Mouse (Mus musculus): ENCODE measurements around the gene Rassf4.
A peak's percentile ranks its signal among the peaks of the same experiment; 100 is the strongest.

Rassf4 gene

DNA sequence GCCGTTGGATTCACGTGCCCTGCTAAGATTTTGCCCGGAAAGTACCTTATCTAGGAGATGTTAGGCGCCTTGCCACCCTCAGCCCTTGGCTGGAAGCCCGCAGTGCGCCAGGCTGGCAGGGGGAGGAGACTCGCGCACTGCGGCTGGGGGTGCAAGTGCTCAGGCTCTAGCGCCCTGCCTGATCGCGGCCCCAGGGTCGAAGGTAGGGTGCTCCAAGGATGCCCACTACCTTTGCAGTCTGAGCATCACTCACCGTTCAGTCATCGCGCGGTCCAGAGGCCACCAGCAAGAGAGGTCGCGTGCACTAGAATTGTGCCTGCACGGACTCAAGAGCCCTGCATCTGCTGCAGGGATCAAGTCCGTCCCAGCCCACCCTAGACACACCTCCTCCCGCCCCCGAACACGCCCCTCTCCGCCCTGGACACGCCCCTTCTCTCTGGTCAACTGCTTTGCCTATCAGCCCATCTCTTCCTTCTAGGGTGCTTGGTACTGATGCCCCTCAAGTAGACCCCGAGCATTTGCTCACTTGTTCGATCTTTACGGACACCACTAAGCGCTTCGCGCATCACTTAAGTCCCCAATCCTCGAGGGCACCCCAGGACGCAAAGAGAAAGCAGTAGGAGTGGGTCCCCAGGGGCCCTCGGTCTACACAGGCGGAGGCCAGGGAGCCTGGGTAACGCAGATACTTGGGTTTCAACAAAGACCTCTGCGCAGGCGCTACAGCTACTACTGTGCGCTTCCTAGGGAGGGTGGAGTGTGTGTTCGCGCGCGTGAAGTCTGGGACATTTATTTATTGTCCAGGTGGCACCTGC, at the start of gene Rassf4:
Rassf4 (minus strand) TSS at position 482 of the 812 bp plus-strand sequence.
- peak; percentile 52 to 54 for DNase-seq

DNA sequence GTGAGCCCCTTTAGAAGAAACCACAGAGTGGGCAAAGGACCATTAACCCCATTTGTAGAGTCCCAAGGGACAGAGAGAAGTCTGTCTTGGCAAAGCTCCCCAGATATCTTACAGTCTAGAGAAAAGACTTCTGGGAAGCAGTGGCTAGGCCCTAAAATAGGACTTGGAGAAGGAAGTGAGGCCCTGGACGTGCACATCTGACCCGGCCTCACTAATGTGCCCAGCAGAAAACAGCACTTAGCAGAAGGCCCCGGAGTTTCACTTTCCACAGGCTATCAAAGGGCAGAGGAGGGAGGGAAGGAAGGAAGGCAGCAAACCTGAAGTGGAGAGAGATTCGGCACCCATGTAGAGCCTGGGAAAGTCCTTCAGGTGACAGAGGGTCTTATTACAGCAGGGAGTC, 45.2 kb upstream of the Rassf4 start:
- DNase-seq, result no peak

DNA sequence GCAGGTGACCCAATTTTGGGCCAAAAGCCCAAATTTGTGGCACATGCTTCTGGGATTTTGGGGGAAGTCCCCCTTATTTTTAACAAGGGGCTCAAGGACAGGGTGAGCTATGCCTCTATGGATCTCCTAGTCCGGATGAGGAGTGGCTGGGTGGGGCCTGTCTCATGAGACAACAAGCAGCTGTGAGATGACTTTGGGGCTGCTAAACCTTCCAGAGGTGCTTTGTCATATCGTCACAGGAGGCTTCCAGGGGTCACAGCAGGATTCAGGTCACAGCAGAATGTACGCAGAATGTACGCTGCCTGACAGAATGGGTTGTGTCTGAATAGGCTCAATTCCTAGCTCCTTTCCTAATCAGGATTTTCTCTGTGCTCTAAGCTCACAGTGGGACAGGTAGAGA, 44.6 kb upstream of the Rassf4 start:
- no peak for DNase-seq

DNA sequence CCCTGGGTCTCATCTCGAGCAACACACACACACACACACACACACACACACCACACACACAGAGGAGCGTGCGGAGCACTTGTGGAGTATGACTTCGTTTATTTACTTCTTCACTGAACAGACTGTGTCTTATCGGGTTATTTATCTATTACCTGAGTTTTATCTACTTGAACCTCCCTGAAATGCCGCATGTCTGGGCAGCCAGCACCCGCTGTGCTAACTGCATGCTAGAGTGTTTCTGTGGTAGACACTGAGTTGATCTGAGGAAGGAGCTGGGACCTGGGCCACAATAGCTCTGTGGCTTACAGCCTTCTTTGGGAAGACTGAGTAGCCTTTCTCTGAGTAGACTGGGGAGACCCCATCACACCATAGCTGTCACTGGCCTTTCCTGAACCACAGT, 44.1 kb upstream of the Rassf4 start:
- no peak for DNase-seq

DNA sequence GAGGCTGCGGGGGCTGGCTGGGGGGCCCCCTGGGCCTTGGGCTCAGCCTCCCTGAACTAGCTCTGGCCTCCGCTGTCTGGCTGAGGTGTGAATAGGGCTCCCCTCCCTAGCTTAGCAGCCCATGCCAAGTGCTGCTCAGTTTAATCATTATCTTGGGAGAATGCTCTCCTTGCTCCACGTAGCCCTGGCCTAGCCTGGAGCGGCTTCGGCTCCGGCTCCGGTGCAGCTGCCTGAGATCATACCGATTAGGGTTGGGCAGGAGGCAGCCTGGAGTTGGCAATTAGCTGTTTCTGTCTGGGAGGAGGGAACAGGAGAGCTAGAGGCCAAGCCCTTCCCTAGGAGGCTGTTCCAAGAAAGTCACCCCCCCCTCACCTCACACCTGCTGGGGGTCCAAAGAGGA, 42.9 kb upstream of the Rassf4 start, which contains the start of gene Tmem72:
Tmem72 (minus strand) TSS at position 248 of the 400 bp plus-strand sequence.
- no peak for DNase-seq

DNA sequence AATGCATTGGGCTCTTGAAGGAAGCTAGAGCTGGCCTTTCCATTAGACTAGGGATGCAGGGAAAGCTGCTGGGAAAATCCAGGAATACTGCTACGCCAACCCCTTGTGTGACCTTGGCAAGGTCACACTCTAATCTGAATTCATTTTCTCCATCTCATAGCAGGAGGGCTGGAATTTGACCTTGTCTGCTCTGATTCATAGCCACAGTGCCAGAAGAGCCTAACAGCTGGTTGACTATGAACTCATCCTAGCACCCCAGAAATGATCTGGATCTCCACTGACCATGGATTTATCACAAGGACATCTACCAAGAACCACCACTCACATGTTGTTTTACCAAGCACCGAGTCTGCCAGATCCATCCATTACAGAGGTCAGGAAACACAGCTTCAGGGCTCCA, 41.4 kb upstream of the Rassf4 start:
- no peak for DNase-seq

DNA sequence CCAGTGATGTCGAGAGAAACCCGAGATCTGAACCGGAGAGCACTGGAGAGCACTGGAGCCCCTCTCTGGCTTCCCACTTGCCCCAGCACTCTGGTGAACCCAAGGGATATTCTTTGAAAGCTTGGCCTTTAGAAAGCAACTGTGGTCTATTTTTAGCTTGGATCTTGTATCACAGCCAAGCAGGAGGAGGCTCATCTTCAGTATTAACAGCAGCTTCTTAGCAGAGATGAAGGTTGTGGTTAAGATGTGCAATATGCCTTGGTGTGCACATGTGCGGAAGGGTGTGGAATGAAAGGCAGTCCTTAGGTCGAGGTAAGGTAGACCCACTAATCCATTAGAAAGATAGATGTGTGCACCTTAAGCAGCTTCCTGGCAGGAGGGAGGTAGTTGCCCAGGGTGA, 40.8 kb upstream of the Rassf4 start:
- DNase-seq, result no peak

DNA sequence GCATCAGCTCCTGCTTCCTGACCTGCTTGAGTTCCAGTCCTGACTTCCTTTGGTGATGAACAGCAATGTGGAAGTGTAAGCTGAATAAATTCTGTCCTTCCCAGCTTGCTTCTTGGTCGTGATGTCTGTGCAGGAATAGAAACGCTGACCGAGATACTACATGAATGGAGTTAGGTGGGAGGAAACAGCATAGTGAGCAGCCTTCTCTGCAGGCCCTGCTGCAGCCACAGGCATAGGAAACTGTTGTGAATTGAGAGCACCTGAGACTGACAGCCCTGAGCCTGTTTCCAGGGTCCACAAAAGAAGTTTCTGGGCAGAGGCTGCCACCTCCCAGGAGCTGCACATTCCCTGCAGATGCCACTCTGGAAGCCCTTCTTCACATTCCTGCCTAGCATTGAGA, 40.2 kb upstream of the Rassf4 start:
- no peak for DNase-seq

DNA sequence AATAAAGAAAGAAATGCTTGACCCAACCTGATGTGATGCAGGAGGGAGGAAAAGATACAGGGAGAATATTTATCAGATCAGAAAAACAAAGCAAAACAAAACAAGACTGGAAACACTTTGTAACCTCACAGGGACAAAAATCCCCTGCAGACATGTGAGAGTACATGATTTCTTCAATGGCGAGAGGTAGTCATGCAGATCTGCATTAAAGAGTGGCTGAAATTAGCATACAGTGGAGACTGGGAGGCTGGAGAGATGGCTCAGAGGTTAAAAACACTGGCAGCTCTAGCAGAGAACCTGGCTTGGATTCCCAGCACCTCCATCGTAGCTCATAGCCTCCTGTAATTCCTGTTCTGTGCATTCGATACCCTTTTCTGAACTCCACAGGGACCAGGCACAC, 38.8 kb upstream of the Rassf4 start:
- DNase-seq, result no peak

DNA sequence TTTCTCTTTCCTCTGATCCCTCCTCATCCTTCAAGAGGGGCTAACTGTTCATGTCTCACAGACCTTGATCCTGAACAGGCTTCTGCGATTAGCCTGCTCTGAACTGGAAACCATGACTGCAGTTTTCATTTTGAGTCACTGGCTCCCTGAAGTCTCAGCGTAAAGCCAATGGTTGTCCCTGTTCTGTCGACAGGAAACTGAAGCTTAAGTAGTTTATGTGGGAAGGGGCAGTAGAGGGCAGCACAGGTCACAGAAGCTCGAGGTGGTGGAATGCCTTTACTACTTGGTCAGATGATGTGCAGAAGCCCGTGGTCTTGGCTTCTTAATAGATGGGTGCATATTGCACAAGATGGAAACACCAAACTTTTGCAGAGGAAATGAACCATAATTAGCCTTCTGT, 38.3 kb upstream of the Rassf4 start:
- no peak for DNase-seq

DNA sequence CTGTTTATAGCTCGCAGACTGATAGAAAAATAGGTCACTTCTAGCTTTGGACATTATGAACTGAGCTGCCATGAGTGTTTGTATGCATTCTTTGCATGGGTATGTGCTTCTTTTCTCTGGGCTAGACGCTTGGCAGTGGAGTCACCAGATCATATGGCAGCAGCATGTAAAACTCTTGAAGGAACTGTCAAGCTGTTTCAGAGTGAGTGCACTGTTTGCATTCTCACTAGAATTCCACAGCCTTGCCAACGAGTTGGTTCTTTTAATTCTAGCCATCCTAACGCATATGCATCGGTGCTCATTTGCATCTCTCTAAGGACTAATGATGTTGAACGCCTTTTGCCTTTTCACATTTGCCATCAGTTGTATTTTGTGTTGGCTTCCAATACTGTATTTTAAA, 30.6 kb upstream of the Rassf4 start:
- DNase-seq, result no peak

DNA sequence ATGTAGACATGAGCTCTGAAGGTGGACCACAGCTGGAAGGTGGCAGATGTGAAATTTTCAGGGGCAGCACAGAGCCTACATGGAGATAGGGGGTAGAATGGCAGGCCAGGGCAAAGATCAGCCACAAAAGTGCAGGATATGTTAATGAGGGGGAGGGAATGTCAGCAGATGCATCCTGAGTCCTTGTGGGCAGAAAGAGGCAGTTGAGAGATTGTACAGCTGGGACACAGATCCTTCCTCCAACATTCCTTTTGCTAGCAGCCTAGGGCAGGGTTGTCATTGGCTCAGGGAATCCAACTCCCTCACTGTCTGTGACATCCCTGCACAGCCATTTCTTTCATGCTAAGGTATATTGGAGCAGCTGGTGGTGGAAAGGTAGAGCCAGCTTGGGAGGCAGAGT, 27.1 kb upstream of the Rassf4 start:
- no peak for DNase-seq

DNA sequence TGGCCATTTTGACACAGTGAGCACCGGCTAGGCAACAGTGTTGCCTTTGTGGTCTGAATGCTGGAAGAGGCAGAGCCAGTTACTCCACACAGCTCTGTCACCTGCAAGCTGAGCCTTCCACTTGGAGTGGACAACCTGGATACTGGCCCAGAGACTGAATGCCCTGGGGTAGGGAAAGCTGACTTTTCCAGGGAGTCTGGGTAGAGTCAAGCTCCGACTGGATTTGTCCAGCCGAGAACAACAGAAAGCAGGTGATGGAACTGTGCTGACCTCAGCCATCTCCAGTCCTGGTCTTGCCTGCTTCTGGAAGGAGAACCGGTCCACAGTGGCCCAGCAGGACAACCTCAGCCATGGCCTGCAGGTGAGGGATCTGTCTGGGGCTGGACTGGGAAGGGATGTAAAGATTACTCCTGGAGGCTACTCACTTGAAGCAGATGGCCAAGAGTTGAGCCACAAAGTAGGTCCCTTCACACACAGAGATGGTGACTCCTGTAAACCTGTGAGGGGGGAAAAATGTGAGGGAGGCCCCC, 24.2 kb upstream of the Rassf4 start:
- DNase-seq, result no peak

DNA sequence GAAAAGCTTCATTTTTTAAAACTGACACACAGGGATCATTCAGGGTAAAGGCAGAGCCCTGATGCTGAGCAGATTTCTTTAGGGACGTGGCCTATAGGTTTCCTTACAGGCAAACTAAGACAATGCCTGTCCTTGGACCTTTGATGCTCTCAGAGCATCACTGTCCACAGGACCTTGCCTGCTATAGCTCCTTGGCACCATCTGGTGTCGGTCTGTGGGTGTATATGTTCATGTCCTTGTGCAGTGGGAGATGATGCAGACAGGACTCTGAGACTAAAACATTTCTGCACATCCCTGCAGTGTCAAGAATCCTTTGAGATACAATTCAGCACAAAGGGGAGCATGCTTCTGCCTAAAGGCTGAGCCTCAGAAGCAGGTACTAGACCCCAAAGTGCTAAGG, 23.7 kb upstream of the Rassf4 start:
- DNase-seq, result no peak

DNA sequence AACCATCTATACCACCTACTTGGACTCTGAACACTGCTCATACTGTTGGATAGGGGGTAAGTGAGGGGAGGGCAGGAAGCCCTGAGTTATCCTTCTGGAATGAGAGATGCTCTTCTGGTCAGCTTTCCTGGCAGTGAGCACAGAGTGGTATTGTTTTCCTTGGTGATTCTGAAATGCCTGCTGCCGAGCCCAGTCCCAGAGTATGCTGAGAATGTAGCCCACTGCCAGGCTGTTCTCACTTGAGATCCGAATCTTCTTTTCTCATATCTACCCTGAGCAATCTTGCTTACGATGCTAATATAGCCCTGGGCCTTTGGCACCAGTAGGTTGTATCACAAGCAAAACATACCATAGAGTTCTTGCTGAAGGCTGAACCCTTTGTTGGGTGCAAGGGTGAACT, 20.6 kb upstream of the Rassf4 start:
- no peak for DNase-seq

DNA sequence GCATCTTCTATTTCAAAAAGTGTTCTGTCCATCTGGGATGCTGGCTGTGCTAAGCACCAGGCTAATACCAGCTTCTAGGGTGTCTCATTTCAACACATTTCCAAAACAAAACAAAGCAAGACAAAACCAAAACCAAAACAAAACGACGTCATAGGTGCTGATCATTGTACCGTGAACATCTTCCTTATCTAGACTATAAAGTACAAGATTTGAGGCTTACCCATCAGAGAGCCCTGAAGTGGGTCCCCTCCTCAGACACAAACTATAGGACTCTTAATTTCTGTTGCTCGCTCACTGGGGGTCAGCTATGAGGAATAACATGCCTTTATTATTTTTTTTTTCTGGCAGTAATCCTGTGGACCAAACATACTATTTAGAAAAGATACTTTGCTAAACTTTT, 19.9 kb upstream of the Rassf4 start:
- DNase-seq, result no peak

DNA sequence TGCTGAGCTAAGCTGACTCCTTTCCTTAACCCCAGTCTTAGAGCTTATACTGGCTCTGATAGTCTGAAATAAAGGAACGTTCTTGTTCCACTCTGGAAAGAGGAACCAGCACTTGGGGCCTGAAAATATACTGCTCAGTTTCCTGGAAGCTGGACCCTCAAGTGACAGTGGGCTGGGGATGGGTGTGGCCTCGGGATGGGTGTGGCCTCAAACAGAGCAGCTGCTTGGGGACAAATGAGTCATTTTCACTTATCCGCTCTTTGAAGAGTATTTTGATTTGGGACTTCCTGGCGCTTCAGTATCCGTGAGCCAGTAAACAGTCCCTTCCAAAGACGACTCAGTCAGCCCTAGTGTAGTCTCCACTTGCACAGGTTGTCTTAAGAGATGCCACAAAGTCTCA, 8.6 kb upstream of the Rassf4 start:
- DNase-seq, result no peak

DNA sequence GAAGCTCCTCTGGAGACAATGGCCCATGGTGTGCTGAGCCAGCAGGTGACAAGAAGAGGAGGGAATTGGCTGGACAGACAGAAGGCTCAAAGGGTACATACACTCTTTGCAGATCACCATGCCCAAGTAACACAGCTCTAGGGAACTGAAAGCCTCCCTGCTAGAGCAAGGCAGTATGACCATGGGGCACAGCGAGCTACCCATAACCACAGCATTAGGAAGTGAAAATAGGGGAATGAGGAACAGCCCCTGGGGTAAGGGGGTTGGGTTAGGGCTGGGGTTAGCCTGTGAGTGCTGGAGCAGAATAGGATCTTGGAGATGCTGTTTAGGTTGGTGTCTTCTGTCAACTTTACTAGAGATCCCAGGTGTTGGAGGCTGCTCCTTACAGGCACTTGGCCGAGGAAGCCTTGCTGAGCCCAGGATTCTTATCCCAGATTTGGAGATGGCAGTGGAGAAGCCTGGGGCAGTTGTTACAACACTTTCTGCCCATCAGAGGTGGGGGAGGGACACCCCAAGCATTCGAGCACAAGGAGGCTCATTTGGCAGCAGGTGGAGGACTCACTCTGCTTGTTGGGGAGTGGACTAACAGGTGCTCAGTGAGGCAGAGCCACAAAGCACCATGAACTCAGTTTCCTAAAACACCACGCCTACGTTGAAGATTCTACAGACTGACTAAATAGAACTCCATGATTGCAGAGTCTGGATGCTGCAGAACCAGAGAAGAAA, 6.0 kb upstream of the Rassf4 start:
- no peak for DNase-seq

DNA sequence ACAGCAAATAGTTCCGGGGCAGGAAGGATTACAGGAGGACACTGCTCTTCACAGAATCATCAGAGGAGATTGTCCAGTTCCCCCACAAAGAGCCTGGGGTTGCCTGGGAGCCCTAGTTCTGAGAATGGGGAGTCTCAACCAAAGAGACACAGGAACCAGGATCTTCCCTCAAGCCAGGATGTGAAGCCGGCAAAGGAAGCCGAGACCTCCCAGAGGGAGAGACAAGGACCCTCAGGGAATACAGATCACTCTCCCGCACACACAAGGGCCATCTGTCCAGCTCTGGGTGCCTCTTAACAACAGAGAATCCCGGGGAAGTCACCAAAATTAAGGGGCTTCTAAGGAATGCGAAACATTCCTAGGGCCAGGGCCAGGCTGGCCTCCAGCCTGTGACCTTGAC, 3.6 kb upstream of the Rassf4 start:
- DNase-seq, result no peak

DNA sequence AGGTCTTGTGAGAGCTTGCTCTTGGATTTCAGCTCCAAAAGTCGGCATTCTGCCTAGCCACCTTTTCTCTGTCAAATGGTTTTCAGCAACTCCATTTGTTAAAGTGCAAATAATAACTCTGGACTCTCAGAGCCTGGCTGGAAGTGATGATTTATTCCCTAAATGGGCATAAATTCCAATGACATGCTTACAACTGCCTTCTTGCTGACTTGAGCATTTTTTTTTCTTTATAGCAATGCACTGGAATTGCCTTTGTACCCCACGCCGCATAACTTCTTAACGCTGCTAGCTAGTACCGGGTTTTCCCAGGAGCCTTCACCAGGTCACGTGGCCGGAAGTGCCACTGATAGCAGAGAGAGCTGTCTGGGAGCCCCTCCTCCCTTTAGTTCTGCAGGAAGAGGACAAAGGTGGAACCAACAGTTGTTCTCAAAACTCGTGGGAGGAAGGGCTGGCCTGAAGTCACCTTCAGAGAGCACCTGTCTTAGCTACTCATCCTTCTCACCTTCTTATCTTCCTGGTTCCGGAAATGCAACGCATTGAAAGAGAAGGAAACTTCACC, 2.7 kb upstream of the Rassf4 start:
- no peak for DNase-seq

DNA sequence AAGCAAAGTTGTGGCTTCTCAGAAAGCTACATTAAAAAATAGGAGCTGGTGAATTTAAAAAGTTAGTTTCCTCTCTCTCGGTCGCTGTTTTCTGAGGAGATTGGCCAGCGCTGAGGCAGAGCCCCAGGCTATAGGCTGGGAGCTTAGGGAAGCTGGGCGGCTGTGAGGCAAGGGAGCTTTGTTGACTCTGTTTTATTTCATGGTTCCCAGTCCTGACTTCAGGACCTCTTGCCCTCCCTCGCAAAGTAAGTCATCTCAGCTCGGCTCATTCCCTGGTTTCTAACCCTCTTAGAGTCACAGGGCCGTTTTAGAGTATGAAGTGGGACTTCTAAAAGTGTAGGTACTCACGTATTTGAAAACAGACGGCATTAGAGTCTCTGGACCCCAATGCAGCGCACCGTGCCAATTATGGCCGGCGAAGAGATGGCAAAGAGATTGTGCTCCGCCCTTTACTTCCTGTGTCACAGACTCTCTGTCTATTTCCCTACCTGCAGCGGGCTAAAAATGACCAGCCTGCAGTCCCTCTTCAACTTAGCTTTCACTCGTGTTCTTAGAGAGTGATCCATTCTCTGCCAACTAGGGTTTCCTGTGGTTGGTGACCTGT, 633 bp upstream of the Rassf4 start:
- no peak for DNase-seq

DNA sequence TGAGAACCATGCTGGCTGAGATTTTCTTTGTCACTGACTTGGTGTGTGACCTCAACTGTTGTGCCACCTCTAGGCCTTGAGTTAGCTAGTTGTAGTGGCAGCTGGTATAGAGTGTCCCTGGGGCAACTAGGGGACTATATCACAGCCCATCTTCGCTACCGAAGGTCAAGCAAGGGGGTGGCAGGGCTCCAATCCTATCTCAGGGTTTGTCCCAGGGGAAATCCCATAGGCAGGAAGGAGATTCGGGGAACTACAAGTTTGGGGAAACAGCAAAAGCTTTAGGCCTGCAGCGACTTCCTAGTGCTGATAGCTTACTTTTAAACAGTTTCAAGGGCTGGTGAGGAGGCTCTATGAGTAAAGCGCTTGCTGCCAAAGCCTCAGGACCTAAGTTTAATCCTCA, 1.4 kb downstream of the Rassf4 start:
- no peak for DNase-seq

DNA sequence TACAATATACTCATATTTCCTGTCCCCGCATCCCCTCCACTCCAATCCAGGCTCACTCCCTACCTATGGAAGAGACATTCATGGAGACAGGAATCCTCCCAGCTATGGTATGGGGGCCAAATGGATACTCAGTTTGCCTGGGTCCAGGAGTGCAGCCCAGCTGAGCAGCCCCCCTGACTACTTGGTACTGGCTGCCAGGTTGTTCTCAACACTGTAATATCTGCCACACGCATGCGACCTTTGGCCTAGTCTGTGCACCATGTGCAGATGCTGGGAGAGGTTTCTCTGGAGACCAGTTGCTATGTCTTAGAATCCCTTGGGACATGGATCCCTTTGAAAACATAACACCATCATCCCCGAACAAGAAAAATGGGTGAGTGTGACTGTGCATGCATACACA, 2.0 kb downstream of the Rassf4 start:
- DNase-seq, result no peak

DNA sequence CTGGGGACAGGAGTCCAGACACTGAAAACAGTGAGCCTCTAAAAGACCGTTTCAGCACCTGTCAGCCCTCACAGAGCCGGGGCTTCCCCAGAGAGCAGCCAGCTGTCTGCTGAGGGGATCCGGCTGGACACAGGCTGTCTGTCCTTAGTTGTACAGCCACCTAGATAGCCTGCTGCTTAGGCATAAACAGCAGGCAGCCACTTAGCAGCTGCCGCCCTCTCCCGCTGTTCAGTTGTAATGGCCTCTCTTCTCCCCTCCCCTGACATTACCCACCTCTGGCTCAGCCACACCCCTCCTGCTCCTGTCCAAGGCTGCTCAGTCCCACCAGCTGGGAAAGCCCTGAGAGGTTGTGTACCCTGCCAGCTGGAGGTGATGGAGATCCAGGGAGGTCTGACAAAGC, 2.7 kb downstream of the Rassf4 start:
- DNase-seq, result no peak
